Mouse (Mus musculus) megakaryocyte, embryonic 14.5 days (primary cell): ENCODE results near the gene 5730522E02Rik.

Experiments
- FLI1 ChIP-seq: IDR thresholded peaks from 2 replicates; pipeline ENCODE4 v1.6.1; 2012; ENCODE audit warnings: low read length, inconsistent platforms, mixed read lengths
- GATA1 ChIP-seq: IDR thresholded peaks from 3 replicates; pipeline ENCODE4 v1.6.1; 2012; ENCODE audit warnings: mixed read lengths, low read length, inconsistent platforms, borderline replicate concordance

DNA sequence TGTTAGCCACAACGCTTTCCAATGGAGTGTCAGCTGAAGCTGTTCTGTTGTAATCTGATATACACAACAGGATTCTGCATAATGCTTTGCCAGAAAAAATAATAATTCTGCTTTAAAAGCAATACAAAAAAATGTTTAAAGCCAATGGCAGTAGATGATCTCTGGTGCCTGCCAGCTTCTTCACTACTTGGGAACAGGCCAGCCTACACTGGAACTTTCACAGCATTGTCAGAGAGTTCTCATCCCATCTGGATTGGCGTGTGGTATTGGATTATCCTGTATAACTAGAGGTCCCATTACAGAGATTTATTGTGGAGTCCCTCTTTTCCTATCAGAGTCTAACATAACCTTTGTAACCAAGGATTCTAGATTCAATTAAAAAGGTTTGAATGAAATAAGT, 639.2 kb downstream of the 5730522E02Rik start:
- no peak for TF ChIP-seq FLI1
- TF ChIP-seq GATA1 = no peak
